In genomic region chr15:88837977-88838376, GRCm38 (mm10) we compare ENCODE assay signal across 8 mouse cellular contexts. TPM values are rescaled to one million over a fixed set of nuclear protein-coding genes. Genes with fewer than 3 reads are reported as not detected.
A peak's percentile ranks its signal among the peaks of the same experiment; 100 is the strongest.
DNase-seq lines count a peak whose midpoint lies in the region; ATAC-seq lines count a peak whose summit lies in the region.

No protein-coding gene starts in this region.

- H3K4me2 ChIP-seq in kidney, embryonic 14.5 days (replicated peaks; ENCODE audit: low read depth, low read length), result peak overlapping the region; percentile 70

- peak overlapping the region; percentile 35; the same call in 1 of the 2 replicates for H3K9ac ChIP-seq in kidney, embryonic 14.5 days (ENCODE audit: low read depth, low read length)

- peaks cover 76% of the 10 kb centered on the region for H3K27me3 ChIP-seq in megakaryocyte, embryonic 14.5 days (replicated peaks)
- no peaks in the 10 kb centered on the region for H3K27me3 ChIP-seq in kidney, embryonic 14.5 days (ENCODE audit: control insufficient read depth, insufficient read depth, low read length)

- H3K9me3 ChIP-seq in megakaryocyte, embryonic 14.5 days, result no peaks in the 10 kb centered on the region
- no peaks in the 10 kb centered on the region for H3K9me3 ChIP-seq in kidney, embryonic 14.5 days (ENCODE audit: control insufficient read depth, low read length)

- H3K27ac ChIP-seq in kidney, embryonic 14.5 days (ENCODE audit: low read depth, low read length), result no peak overlapping the region

- peak; percentile 67 for DNase-seq in heart, adult 8-10 months (ENCODE audit: low spot score)
- peak; percentile 51 for DNase-seq in lung, postnatal 14 days
- no peak for DNase-seq in ovary, postnatal 14 days (ENCODE audit: low spot score)
- DNase-seq in layer of hippocampus, postnatal 10 days (ENCODE audit: low spot score in 2 of 2), result no peak
- no peak for DNase-seq in right cerebral cortex, adult 18-20 months

- H3K4me1 ChIP-seq in megakaryocyte, embryonic 14.5 days, result peaks cover 22% of the 10 kb centered on the region
- peaks cover 10% of the 10 kb centered on the region; the same call in 1 of the 2 replicates for H3K4me1 ChIP-seq in kidney, embryonic 14.5 days (ENCODE audit: control insufficient read depth, insufficient read depth, low read length)

- H3K36me3 ChIP-seq in megakaryocyte, embryonic 14.5 days (replicated peaks; ENCODE audit: low read length), result no peaks in the 10 kb centered on the region
- H3K36me3 ChIP-seq in kidney, embryonic 14.5 days (ENCODE audit: control insufficient read depth, insufficient read depth, low read length), result no peaks in the 10 kb centered on the region

- no peak for ATAC-seq in megakaryocyte, adult 5-6 weeks (ENCODE audit: poor library complexity, severe bottlenecking)
- ATAC-seq in kidney, embryonic 14.5 days (ENCODE audit: low FRiP score, low TSS enrichment), result no peak

- WGBS in kidney, embryonic 14.5 days, result 1% methylated on average over 11 of the region's 11 CpGs

- peak overlapping the region; percentile 89 for H3K4me3 ChIP-seq in megakaryocyte, embryonic 14.5 days (replicated peaks)
- peak overlapping the region; percentile 49 for H3K4me3 ChIP-seq in kidney, embryonic 14.5 days (ENCODE audit: low read length)

RNA-seq across cellular contexts. Expression of gene Creld2, which starts 18.5 kb away (rescaled TPM):
- 18.5 and 51.3 TPM in 2 replicates for polyA plus RNA-seq in megakaryocyte, embryonic 14.5 days (2012; ENCODE audit: insufficient read depth, low replicate concordance)
- total RNA-seq in megakaryocyte, adult 5-6 weeks (2015), result 21.5 and 22.2 TPM in 2 replicates
- 38.6 and 41.4 TPM in 2 replicates for total RNA-seq in megakaryocyte, adult 5-6 weeks (2017)
- 10 to 100 TPM; 17.2 to 28.0 (median 21.1) TPM for total RNA-seq in heart, adult 8-10 months (2022)
- 80.3 and 100 TPM in 2 replicates for polyA plus RNA-seq in kidney, embryonic 14.5 days (2014; fragmentation: Nextera tagmentation; extraction: Ambion mirVana)
- 10 to 100 TPM; 19.8 to 20.5 TPM for total RNA-seq in layer of hippocampus, postnatal 10 days (2021)

RNA-seq across cellular contexts. Expression of gene Alg12, which starts 18.9 kb away (rescaled TPM):
- 1.6 and 6.8 TPM in 2 replicates for polyA plus RNA-seq in megakaryocyte, embryonic 14.5 days (2012; ENCODE audit: insufficient read depth, low replicate concordance)
- total RNA-seq in megakaryocyte, adult 5-6 weeks (2015), result 11.0 and 13.0 TPM in 2 replicates
- 5.1 and 5.7 TPM in 2 replicates for total RNA-seq in megakaryocyte, adult 5-6 weeks (2017)
- 10 to 100 TPM in 2 of 4 experiments, 1 to 10 TPM in 2; 7.4 to 10.3 (median 9.9) TPM for total RNA-seq in heart, adult 8-10 months (2022)
- polyA plus RNA-seq in kidney, embryonic 14.5 days (2014; fragmentation: Nextera tagmentation; extraction: Ambion mirVana), result 8.6 and 13.7 TPM in 2 replicates
- total RNA-seq in layer of hippocampus, postnatal 10 days (2021), result 10 to 100 TPM in 1 of 2 experiments, 1 to 10 TPM in 1; 9.8 to 10.3 TPM

RNA-seq across cellular contexts. Expression of gene Pim3, which starts 24.0 kb away (rescaled TPM):
- polyA plus RNA-seq in megakaryocyte, embryonic 14.5 days (2012; ENCODE audit: insufficient read depth, low replicate concordance), result 14.1 and 18.1 TPM in 2 replicates
- total RNA-seq in megakaryocyte, adult 5-6 weeks (2015), result 6.9 and 12.5 TPM in 2 replicates
- total RNA-seq in megakaryocyte, adult 5-6 weeks (2017), result 3.3 and 4.7 TPM in 2 replicates
- total RNA-seq in heart, adult 8-10 months (2022), result 100 to 1,000 TPM in 1 of 4 experiments, 10 to 100 TPM in 3; 70.8 to 183 (median 86.1) TPM
- polyA plus RNA-seq in kidney, embryonic 14.5 days (2014; fragmentation: Nextera tagmentation; extraction: Ambion mirVana), result 37.4 and 46.2 TPM in 2 replicates
- total RNA-seq in layer of hippocampus, postnatal 10 days (2021), result 10 to 100 TPM; 35.7 to 39.5 TPM

Comparison
In these comparisons a context has a peak if more than half of its experiments do, and no peak if none do; other contexts are left out.
1. DNase-seq: peak in heart, adult 8-10 months (single experiment) and lung, postnatal 14 days (single experiment); none in ovary, postnatal 14 days (single experiment), layer of hippocampus, postnatal 10 days (0 of 2) and right cerebral cortex, adult 18-20 months (single experiment).